Mouse (Mus musculus) midbrain, embryonic 14.5 days (tissue): Measurements from ENCODE around the gene Pax4. TPM values are rescaled to one million over a fixed set of nuclear protein-coding genes. Genes with fewer than 3 reads are reported as not detected.
A peak's percentile ranks its signal among the peaks of the same experiment; 100 is the strongest.

Experiments
- ATAC-seq: fragments of 200-750 bp; cut with Nextera tagmentation; 2 replicates; pipeline ENCODE4 v1.8.0; 2017; ENCODE audit warnings: moderate number of reproducible peaks, moderate library complexity; ENCODE audit not compliant: low FRiP score, low TSS enrichment
- DNase-seq: peaks from one replicate; pipeline ENCODE4 v3.0.0-alpha.2; 2015
- H3K27ac ChIP-seq: fragments of 300-500 bp; sonication (generic); replicated peaks from 2 replicates; pipeline ENCODE4 v1.5.1; 2014; ENCODE audit warnings: mild to moderate bottlenecking, low read depth, low read length, moderate library complexity
- H3K27me3 ChIP-seq: fragments of 300-500 bp; sonication (generic); 2 replicates; pipeline ENCODE4 v1.6.1; 2014; ENCODE audit warnings: low read length, control low read depth, mixed read lengths; ENCODE audit not compliant: control insufficient read depth, insufficient read depth
- H3K36me3 ChIP-seq: fragments of 300-500 bp; sonication (generic); 2 replicates; pipeline ENCODE4 v1.6.1; 2014; ENCODE audit warnings: low read length, control low read depth; ENCODE audit not compliant: control insufficient read depth, insufficient read depth
- H3K4me1 ChIP-seq: fragments of 300-500 bp; sonication (generic); 2 replicates; pipeline ENCODE4 v1.6.1; 2014; ENCODE audit warnings: mild to moderate bottlenecking, antibody characterized with exemption, low read length, control low read depth; ENCODE audit not compliant: control insufficient read depth, insufficient read depth
- H3K4me2 ChIP-seq: fragments of 300-500 bp; sonication (generic); 2 replicates; pipeline ENCODE4 v1.6.1; 2014; ENCODE audit warnings: mild to moderate bottlenecking, low read length, moderate library complexity
- H3K4me3 ChIP-seq: fragments of 300-500 bp; sonication (generic); replicated peaks from 2 replicates; pipeline ENCODE4 v1.5.1; 2014; ENCODE audit warnings: low read depth, low read length
- H3K9ac ChIP-seq: fragments of 300-500 bp; sonication (generic); replicated peaks from 2 replicates; pipeline ENCODE4 v1.6.1; 2014; ENCODE audit warnings: mild to moderate bottlenecking, low read length, moderate library complexity
- H3K9me3 ChIP-seq: fragments of 300-500 bp; sonication (generic); 2 replicates; pipeline ENCODE4 v1.6.1; 2016; ENCODE audit warnings: low read length, control low read depth, mixed read lengths; ENCODE audit not compliant: control insufficient read depth
- WGBS: fragments of 180-500 bp; shearing (Covaris S2); extraction: QIAGEN DNeasy Blood & Tissue Kit; methylation state at CpG from one replicate; pipeline ENCODE4 v1.1.7; 2014; 5-methylcytosine and 5-hydroxymethylcytosine counted together
- polyA plus RNA-seq: library from polyadenylated mRNA; unstranded; fragments of >200 nt; fragmentation: Nextera tagmentation; extraction: Ambion mirVana; gene quantifications from 2 replicates; pipeline ENCODE4 v1.2.1, GENCODE M21; 2014

Gene Pax4
- polyA plus RNA-seq, 1 experiment from 2014 or later, result not detected

DNA sequence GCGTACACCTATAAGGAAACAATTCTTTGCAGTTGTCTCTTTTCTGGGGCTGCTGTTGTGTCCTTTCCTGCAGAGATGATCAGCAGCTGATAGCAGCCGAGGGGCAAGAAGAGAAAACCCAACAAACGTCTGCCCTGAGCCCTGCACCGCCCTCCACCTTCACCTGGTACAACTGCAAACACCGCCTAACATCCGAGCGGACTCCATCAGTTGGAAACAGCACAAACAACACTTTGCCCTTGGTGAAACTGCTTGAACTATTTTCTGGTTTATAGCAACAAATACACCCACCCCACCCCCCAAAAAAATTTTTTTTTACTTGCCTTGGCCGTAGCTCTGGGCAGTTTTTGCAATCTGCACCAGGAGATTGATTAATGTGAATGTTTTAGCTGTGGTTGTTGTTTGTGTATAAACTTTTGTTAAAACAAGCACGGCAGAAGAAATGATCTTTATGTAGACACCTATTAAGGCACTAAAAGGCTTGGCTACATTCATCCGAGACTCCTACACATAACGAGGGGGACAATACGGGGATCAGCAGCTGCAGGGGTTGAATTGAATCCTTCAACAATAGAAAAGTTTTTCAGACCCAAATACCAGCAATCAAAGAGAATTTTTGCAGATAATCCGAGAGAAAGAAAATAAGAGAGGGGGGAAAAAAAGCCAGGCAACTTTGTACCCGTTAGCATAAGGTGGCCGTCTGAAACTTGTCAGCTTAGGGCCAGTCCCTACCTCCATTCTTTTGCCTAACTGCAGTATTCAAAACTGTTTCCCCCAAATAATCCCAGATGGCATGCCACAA, 52.9 kb downstream of the Pax4 start:
- Histone ChIP-seq H3K4me1 (0 out of 2 replicates have a peak, but pooled peaks cover 10% of the 10 kb centered on the region), H3K36me3 (no peaks in the 10 kb centered on the region), H3K27ac (peak overlapping the region; percentile 86), H3K4me3 (peak overlapping the region; percentile 47), H3K9ac (peak overlapping the region; percentile 61), H3K9me3 (no peaks in the 10 kb centered on the region), H3K4me2 (peak overlapping the region; percentile 80), H3K27me3 (no peaks in the 10 kb centered on the region)
- 12% methylated on average over 15 of the region's 15 CpGs for WGBS
- ATAC-seq, result peak; percentile 39; the same call in 1 of the 2 replicates
- DNase-seq, result no peak

Other genes with a start within 250 kb of the Pax4 start
- 27.1 and 27.5 TPM in 2 replicates for gene Zfp800, start 51.3 kb downstream of the Pax4 start, polyA plus RNA-seq
- gene Arf5, start 25.8 kb downstream of the Pax4 start, polyA plus RNA-seq, result 390 and 430 TPM in 2 replicates
- gene Fscn3, start 21.6 kb downstream of the Pax4 start, polyA plus RNA-seq, result not detected in 2 replicates
- 8.4 and 9.5 TPM in 2 replicates for gene Gcc1, start 21.0 kb downstream of the Pax4 start, polyA plus RNA-seq
- gene Snd1, start 25.8 kb upstream of the Pax4 start, polyA plus RNA-seq, result 56.9 and 84.5 TPM in 2 replicates